Mouse (Mus musculus) left cerebral cortex, postnatal 36 days (tissue): ENCODE measurements around the gene Tctn3. TPM values are rescaled to one million over a fixed set of nuclear protein-coding genes. Genes with fewer than 3 reads are reported as not detected.
"Not testable (repeated sequence)": the region's sequence is repeated elsewhere in the genome, so short reads cannot be mapped to it uniquely, and the experiment has no call there.

Source experiments
- DNase-seq, 2 experiments: peaks; one replicate each; pipeline ENCODE4 v3.0.0; 2021 to 2022; ENCODE audit warnings: low spot score in 2 of 2, mixed read lengths in 1 of 2
- intact Hi-C: fragments of 180-260 bp; cut with DNase I; formaldehyde crosslinking; loops from one replicate; pipeline ENCODE4 v1.15.1; 2025
- total RNA-seq, 2 experiments: library from RNA; stranded (reverse); gene quantifications; 2 replicates each; pipeline ENCODE4 v1.2.3; 2021

Tctn3 gene
- total RNA-seq, 2 experiments from 2014 or later, result 17.2 to 25.0 TPM

DNA sequence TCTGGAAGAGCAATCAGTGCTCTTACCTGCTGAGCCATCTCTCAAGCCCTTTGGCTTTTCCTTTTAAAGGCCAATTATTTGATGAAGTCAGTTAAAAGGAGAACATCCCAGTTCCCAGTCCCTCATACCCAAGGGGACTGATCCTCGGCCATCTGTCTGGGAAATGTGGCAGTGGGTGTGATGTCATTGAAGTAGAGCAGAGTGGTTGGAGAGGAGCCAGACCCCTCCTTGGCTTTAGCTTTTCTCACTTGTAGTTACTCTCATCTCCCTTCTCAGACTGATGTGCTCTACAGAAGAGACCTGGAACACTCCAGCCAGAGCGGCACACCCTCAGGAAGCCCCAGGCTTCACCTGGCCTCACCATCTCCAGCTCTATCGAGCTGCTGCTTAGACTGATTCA lies 44.4 kb downstream of the Tctn3 start:
- intact Hi-C loops, result no loop called here
- no peak for DNase-seq

DNA sequence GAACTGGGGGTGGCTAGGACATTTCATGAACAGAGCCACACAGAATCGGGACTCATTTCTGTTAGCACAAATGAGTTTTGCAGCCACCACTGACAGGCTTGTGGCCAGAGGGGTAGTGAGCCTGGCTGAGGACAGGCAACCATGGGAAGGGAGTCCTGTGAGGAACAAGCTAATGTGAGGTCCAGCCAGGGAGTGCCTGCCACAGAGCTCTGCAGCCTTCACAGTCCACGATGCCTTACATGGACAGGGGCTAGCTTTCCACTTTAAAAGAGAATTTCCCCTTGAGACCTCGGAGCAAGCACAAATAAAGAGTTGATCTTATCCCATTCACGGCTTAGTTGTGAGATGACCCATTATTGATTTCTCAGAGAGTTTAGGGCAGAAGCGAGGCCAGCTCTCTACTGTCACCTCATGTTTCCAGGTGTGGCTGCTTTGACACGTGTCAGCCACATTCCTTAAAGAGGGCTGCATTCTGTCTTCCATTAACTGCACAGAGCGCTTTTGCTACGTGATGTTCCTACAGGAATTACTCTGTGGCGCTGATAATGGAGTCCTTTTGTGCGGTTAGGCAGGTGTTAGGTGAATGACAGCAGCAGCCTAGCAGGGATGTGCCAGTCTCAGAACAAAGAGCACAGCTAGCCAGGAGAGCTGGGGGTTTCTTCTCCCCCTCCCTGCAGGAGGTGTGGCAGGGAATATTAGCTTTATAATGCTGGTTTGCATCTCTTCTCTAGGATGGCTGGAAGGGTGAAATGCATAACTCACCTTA lies 48.0 kb downstream of the Tctn3 start:
- no peak for DNase-seq
- intact Hi-C loops, result no loop called here

GRCm38 (mm10) chr19:40561521-40561920 lies 50.5 kb downstream of the Tctn3 start:
- intact Hi-C loops, DNase-seq: not testable (repeated sequence)

DNA sequence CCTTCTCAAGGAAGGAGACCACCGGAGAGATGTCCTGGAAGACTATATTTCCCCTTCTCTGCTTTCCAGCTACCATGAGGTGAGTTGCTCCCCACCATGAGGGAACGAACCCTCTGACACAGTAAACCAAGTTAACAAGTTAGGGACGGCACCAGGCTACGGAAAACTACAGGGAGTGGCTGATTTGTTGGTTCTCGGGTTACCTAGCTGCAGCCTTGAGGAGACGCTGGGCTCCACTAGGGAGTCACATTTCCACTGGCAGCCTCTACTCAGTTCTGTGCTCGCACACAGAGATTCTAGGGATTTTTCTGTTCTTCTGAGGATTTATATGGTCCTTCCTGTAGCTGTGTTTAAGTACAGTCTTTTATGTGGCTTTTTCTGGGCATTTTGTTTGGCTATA lies 56.0 kb downstream of the Tctn3 start:
- no peak for DNase-seq
- intact Hi-C loops, result no loop called here

- intact Hi-C loops, result no loop called here
- no peak for DNase-seq
These were observed 56.9 kb downstream of the Tctn3 start for GRCm38 (mm10) chr19:40555136-40555535.

- intact Hi-C loops, result no loop called here
- DNase-seq, result no peak
These were observed 57.7 kb downstream of the Tctn3 start for GRCm38 (mm10) chr19:40554343-40554742.

- DNase-seq, result no peak
- intact Hi-C loops, result no loop called here
These were observed 58.2 kb downstream of the Tctn3 start for GRCm38 (mm10) chr19:40553849-40554248.

DNA sequence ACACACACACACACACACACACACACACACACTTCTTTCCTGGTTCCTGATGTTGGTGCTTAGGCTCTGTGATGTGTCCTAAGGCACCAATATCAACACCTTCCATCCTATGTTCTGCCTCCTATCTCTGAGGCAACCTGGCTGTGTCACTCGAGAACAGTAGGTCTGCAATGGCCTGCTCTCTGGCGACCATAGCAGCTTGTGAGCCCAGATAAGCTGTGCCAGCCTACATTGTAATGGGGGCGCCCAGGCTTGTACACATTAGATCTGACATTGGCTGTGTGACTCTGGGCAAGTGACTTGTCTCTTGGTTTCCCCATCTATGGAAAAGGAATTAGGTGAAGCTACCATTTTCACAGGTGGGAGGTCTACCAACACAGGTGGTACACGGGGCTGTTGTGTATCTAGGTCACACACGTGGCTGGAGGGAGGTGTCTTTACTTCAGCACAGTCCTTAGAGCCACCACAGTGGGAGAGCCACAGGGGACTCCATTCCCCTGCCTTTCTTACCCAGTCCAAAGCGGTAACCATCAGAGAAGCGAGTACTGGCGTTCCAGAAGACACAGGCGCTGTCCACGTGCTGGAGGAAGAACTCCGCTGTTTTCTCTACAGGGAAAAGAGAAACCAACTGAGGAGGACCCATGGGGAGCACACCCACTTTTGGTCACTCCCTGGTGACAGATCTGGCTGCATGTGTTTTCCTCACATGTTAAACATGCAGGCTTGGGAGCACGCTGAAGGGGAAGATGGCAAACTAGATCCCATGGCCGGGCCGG lies 58.8 kb downstream of the Tctn3 start:
- intact Hi-C loops, result no loop called here
- no peak for DNase-seq

DNA sequence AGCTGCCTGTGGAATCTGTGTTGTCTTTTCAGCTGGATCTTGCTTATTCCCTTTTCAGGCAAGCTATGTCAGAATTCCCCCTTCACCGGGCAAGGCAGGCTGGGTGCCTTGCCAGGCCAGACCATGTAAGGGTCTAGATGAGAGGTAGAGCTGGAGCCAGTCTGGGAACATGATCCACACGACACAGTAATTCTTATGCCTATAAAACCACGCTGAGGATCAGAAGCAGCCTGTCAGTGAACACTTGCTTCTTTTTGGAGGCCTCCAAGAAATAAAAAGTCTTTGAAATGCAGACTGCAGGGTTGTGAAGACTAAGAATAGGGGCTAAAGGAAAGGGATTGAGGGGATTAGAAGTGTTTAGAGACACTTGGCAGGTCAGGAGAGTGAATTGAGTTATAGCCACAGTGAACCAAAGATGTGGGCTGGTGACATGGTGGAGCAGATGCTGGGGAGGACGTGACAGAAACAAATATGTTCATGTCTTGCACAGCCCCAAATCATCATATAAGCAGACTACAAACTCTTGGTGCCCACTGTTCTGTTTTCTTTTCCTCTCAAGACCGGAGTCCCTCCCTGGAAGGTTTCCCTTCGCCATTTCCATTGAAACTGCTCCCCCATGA lies 62.4 kb downstream of the Tctn3 start:
- no peak for DNase-seq
- intact Hi-C loops, result no loop called here

- DNase-seq, result no peak
- intact Hi-C loops, result no loop called here
These were observed 63.1 kb downstream of the Tctn3 start for GRCm38 (mm10) chr19:40548796-40549515.

DNA sequence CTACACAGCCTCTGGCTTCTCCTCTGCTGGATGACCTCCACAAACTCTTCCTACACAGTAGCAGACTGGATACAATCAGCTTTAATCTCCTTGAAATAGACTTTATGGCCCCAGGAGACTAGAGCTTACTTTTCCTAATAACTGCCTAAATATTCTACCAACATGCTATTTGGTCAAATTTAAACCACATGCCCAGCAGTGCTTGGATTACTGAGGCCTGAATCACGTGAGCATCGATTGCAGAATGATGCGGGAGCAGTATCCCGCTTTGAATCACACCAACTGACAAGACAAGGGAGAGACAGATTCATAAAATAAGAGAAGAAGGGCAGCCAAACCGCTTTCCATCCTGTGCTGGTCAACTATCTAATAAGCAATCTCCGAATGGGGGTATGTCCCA lies 63.6 kb downstream of the Tctn3 start:
- no peak for DNase-seq
- intact Hi-C loops, result no loop called here

Other genes with a start within 250 kb of the Tctn3 start
- 100 to 1,000 TPM; 111 to 167 TPM for gene Sorbs1, start 98.5 kb downstream of the Tctn3 start, total RNA-seq
- 10 to 100 TPM; 23.0 to 25.8 TPM for gene Aldh18a1, start 23.8 kb downstream of the Tctn3 start, total RNA-seq
- gene Entpd1, start 133 bp upstream of the Tctn3 start, total RNA-seq, result 10 to 100 TPM; 12.5 to 16.9 TPM
- 1 to 10 TPM in 1 of 2 experiments, under 1 TPM in 1; 0.39 to 1.3 TPM for gene Cc2d2b, start 136.5 kb upstream of the Tctn3 start, total RNA-seq
- 1 to 10 TPM; 7.1 to 8.9 TPM for gene Ccnj, start 219.0 kb upstream of the Tctn3 start, total RNA-seq